Mouse (Mus musculus) CD4-positive helper T cell, adult 2 months (primary cell): Measurements from ENCODE around the gene Tmem25.

Source experiments
- DNase-seq: peaks from one replicate; pipeline ENCODE4 v3.0.0-alpha.2; 2012; ENCODE audit warnings: low read depth, missing footprints, low spot score

Tmem25 gene

GRCm38 (mm10) chr9:44772750-44773651 lies 26.1 kb downstream of the Tmem25 start:
- peak; percentile 97 for DNase-seq

DNA sequence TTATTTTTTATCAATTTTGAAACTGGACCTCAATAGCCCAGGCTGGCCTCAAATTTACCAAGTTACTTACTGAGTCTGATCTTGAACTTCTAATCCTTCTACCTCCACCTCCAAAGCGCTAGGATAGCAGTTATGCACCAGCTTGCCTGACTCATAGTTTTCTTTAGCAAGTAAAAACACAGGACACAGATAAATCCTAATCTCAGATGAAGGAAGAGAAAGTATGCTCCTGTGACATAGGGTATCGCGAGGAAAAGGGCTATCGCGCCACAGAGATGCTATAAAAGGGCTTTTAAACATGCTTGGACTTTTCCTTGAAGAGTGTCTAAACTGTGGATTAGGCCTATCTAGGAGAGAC lies 26.7 kb downstream of the Tmem25 start:
- no peak for DNase-seq

GRCm38 (mm10) chr9:44771376-44771775 lies 27.7 kb downstream of the Tmem25 start:
- peak; percentile 16 for DNase-seq

DNA sequence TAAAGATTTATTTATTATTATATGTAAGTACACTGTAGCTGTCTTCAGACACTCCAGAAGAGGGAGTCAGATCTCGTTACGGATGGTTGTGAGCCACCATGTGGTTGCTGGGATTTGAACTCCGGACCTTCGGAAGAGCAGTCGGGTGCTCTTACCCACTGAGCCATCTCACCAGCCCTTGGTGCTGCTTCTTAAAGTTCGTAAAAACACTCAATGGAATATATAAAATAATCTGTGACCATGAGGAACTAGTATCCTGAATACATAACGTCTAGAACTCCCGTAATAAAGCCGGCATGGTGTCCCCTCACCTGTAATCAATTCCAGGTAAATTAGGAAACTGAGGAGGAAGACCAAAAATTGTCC lies 31.1 kb downstream of the Tmem25 start:
- peak; percentile 14 for DNase-seq

GRCm38 (mm10) chr9:44767101-44768028 lies 31.7 kb downstream of the Tmem25 start, which contains the start of the genes Arcn1 and Ift46:
Gene Arcn1 (minus strand): TSS chr9:44767845.
Gene Ift46 (plus strand): TSS chr9:44767908.
- DNase-seq = peak; percentile 92

DNA sequence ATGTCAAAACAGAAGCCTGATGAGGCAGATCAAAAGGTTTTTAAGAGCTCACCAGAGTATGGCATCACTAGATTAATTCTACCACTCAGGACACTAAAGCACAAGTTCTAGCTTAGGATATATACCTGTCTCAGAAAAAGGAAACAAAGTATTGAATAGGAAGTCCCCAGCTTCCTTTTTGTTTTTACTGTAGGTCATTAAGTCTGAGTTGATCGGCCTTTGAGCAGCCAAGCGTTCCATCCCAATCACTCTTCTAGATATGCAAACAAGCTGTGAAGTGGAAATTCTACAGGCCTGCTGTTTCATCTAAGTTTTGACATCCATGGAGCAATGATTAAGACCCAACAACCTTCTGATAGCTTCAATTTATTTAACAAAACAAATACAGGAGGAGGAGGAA lies 38.2 kb downstream of the Tmem25 start:
- DNase-seq = no peak

DNA sequence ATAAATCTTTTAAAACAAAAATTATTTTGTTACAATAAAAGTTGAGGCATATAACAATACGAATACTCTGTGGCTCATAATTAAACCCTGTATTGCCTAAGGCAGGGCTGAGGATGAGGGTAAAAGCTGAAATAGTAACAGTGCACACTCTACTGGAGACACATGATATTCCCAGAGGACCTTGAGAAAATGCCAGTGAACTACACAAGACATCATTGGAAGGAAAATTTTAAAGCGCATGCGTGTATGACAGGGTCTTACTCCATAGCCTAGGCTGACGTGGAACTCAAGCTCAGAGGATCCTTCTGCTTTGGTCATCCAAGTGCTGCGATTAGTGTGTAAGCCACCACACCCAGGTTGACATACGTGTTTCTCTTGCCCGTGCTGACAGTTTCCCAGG lies 50.6 kb downstream of the Tmem25 start:
- DNase-seq = no peak

- DNase-seq = no peak
Measured at GRCm38 (mm10) chr9:44747341-44747740, 51.8 kb downstream of the Tmem25 start.

DNA sequence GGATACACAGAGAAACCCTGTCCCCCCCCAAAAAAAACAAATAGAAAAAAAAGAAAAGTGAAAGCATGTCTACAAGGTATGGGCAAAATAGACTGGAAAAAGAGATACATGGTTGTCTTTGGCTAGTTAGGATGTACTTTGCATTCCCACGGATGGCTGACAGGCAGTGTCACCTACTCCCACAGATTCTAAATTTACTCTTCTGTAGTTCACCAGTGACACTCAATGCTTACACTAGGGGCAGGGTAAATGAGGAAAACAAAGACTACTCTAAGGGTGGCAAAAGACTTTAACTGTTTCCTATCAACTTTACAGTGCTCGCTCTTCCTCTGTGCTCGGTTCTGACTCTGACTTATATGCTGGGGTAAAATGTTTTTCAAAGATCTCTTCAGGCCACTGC lies 52.4 kb downstream of the Tmem25 start:
- DNase-seq = no peak

- no peak for DNase-seq
Measured at GRCm38 (mm10) chr9:44745371-44745770, 53.7 kb downstream of the Tmem25 start.
